Mouse (Mus musculus) layer of hippocampus, adult 9-11 months (tissue): ENCODE results near the gene Atad2b.
"Not testable (repeated sequence)": the region's sequence is repeated elsewhere in the genome, so short reads cannot be mapped to it uniquely, and the experiment has no call there.

Experiments used
- DNase-seq: peaks from one replicate; pipeline ENCODE4 v3.0.0; 2022

Atad2b gene

DNA sequence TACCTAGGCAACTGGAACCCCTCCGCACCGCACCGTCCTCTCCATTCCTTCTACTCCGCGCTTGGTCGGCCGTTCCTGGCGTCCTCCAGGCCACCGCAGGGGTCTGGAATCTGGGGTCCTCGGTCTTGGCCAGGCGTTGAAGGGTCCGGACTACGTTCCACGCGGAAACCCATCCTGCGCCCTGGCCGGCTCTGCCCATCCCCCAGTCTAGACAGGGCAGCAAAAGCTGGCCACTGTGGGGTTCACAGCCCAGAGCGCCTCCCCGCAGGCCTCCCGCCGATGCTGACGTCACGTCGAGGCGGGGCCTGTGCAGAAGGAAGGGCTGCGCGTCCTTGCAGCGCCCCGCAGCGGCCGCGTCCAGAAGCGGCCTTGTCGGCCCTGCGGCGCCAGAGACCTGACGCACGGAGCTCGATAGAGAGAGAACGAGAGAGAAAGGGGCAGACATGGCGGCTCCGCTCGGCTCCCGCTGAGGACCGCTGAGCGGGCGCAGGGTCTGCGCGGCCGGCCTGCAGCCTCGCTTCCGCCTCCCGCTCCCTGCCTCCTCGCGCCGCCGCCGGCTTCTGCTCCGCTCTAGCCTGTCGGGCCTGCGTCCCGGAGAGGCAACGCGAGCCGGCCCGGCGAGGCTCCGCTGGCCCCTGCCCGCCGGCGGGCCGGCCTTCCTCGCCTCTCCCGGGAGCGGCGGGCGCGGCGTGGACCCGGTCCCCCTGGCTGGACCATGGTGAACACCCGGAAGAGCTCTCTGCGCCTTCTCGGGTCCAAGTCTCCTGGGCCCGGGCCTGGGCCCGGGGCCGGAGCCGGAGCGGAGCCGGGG is at the start of gene Atad2b:
Gene Atad2b, plus strand, starts transcription at position 360 of the 811 bp plus-strand sequence.
- peak; percentile 97 for DNase-seq

DNA sequence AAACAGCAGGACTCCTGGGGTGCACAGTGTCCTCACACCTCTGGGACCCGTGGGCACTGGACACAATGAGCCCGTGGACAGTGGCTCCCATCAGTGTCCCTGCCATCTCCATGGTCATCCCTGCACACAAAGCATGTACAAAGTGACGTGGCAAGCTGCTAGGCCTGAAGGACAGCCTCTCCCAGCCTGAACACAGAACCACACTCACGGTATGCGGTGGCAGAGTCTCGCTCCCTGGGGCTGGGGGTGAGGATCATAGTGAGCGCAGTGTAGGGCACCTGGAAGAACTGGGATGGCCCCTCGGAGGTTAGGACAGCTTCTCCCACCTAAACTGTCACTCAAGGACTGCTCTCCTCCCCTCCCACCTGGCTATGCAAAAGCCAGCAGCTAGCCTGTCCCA is 48.2 kb upstream of the Atad2b start:
- no peak for DNase-seq

DNA sequence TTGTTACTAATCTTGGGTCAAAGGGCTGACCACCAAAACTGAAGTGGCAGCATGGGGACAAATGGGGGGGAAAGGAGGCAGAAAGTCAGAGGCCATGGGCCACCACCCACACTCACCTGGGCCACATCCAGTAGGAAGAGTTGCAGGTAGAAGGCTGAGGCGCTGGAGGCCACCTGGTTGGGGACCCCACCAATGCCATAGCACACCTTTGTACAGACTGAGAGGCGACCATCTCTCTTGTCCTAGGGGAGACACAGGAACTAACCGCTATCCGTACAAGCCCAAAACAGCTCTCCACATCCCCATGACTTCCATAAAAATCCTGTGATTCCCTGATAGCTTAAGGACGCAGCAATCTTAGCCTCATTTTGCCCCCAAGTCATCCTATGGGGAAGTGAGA is 45.9 kb upstream of the Atad2b start:
- no peak for DNase-seq

DNA sequence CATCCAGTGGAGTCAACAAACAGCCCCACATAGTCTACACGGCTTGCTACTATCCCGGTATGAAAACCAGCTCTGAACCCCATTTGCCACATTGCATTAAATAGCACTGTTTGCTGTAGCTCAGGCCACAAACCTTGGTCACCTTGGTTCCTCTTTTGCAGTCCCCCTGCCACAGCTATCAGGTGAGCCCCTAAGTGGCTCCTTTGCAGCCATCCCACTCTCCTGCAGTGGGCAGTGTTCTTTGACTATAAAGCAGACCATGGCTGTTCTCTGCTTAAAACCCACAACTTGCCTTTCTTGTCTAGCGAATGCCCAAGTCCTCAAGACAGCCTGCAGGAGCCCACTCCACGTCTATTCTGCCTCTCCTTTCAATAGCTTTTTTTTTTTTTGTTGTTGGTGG is 44.9 kb upstream of the Atad2b start:
- DNase-seq: no peak

DNA sequence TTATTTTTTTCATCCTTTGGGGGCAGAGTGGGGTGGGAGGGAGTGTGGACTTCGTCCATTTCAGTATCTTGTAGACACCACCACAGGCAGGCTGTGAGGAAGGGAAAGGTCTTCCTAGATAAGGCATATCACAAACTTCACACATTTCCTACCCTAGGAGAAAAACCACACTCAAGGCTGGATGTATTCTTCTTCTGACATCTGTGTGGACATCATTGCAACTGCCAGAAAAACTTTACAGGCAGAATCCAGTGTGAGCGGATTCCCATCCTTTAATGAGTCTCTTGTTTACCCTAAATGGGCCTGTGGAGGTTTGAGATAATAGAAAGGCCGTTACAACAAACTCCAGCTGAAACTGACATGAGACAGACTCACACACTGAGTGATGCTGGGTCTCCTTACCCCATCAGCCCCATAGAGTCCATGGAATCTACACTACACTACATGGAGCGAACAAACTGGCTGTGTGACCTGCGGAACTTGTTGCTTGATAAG is 44.1 kb upstream of the Atad2b start:
- DNase-seq: no peak

DNA sequence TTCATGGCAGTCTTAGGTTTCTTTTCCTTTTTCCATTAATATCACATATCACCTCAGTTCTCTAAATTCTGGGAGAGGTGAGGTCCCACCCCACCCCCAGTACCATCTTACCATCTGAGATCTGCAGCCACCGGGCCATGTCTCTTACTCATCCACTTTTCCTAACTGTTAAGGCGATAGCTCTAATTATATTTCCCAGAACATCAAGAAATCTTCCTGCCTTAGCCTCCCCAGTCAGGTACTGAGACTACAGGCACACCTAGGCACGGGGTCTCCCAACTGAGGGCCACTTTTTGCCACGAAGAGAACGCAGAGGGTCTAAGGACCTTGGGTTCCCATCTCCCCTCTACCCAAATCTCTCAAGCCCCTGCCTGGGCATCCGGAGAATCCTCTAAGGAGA is 43.6 kb upstream of the Atad2b start:
- no peak for DNase-seq

DNA sequence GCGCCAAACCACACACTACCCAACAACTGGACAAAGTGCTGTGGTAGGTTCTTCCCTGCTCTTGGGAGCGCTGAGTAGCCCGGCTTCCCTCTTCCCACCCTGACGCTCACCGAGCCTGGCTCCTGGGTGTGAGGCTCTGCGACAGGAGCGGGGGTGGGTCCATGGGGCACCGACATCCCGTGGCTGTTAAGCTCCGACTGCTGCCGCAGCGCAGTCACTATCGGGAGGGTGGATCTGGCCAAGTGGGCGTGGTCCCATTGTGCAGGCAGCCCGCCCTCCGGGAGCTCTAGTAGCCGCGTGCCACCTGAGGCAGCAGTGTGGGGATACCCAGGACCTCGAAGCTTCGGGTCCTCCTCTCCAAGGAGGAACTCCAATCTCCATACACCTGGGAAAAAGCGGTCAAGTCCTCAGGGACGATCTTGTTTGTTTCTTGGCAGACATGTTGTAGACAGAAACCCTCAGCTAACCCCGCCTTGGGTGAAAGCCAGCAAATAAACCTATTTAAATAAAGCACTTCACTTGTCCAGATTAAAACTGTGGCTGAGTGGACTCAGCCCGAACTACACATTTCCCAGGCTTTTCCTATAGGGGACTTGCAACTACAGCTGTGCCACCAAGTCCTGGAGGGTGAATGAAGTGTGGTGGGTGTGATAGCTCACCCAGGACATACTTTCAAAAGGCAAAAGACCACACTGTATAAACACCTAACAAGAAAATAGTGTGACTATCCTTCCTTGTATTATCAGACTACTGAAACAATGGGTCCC is 42.8 kb upstream of the Atad2b start, which contains the start of gene Mfsd2b:
Gene Mfsd2b, minus strand, starts transcription at position 199 of the 767 bp plus-strand sequence.
- DNase-seq: peak; percentile 23

DNA sequence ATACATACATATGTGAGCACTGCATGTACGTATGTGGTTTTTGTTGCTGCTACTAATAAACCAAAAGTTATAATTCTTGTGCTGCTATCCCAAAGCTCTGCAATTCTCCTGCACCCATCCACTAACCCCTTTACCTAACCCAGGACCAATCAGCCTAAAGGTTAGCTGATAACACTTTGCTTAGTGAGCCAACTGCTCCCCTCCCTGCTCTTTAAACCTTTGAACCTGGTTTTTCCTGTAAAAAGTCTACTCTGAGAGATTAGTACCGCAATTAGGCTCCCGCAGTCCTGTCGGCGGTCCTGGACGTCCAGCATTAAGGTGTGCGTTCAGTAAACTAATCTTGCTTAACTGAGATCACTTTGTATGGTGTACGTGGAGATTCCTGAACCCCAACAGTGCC is 41.5 kb upstream of the Atad2b start:
- no peak for DNase-seq

DNA sequence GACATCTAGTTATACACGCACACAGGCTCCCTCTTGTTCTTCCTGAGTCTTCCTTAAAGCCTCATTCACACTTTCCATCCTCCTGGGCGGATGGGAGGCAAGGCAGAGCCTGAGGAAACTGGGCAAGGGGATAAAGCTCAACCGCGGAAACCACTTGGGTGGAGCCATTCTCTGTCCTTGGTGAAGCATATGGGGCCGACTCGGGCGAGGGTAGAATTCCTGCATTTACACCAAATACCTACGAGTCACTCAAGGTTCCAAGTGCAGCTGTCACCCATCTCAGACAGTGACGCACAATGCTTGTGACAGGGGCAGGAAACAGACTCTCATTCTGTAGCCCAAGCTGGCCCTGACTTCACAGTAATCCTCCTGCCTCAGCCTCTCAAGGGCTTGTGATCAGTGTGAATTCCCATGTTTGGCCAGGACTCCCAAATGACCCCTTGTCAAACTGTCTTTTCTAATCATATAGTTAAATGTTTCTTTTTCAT is 38.8 kb upstream of the Atad2b start:
- no peak for DNase-seq

DNA sequence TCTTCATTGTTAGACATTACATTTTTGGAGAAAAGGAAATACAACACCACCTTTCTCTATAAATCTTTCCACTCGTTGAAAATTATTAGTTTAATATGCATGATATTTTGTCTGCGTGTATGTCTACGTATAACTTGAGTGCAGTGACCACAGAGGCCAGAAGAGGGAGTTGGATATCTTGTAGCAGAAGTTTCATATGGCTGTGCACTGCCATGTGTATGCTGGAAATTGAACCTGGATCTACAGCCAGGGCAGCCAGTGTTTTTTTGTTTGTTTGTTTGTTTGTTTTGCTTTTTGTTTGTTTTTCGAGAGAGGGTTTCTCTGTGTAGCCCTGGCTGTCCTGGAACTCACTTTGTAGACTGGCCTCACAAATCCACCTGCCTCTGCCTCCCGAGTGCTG is 38.1 kb upstream of the Atad2b start:
- DNase-seq: no peak

DNA sequence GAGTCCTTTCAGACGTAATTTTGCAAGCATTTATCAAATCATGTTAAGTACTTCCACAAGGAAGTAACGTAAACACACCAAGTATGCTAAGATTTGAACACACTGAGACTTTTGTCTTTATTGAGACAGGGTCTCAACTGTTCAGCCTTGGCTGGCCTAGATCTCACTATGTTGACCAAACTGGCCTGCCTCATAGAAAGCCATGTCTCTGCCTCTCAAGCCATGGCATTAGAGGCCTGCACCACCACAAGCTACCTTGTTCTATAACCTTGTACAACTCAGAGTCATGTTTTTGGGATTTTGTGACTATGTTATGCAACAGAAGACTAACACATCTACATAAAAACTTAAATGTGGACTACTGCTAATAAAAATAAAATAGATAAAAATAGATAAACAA is 35.1 kb upstream of the Atad2b start:
- DNase-seq: no peak

DNA sequence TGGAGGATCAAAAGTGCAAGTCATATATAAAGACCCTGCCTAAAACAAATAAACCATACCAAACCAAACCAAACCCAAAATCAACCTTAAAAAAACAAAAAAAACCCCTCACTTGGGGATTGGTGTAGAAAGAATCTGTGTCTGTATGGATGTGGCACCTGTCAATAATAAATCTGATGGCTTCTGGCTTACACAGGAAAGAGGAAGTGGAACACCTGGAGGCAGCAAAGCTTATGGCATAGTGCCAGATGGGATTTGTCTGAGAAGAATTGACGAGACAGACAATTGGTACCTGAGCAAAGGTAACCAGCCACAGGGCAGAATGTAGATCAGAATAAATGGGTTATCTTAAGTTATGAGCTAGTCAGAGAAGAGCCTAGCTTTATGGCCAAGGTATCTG is 32.1 kb upstream of the Atad2b start:
- no peak for DNase-seq

DNA sequence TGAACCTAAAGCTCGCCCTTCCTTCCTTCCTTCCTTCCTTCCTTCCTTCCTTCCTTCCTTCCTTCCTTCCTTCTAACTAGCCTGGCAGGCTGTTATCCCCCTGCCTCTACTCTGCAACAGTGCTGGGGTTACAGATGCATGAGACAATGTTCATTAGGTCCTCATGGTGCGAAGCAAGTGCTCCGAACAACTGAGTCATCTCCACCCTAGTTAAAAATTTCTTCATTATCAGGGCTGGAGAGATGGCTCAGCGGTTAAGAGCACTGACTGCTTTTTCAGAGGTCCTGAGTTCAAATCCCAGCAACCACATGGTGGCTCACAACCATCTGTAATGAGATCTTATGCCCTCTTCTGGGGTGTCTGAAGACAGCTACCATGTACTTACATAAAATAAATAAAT is 30.6 kb upstream of the Atad2b start:
- DNase-seq: not testable (repeated sequence)

DNA sequence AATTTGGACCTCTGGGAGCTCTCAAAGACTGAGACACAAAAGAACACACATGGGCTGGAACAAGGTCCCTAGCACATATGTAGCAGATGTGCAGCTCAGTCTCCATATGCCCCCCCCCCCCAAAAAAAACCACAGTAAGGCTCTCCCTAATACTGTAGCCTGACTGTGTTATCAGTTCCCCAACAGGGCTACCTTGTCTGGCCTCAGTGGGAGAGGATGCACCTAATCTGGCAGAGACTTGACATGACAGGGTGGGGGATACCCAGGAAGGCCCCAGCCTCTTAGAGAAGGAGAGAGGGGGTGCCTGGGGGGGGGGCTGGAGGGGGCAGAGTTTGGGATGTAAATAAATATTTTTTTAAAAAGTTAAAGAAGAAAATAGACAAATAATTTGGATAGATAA is 28.4 kb upstream of the Atad2b start:
- no peak for DNase-seq

DNA sequence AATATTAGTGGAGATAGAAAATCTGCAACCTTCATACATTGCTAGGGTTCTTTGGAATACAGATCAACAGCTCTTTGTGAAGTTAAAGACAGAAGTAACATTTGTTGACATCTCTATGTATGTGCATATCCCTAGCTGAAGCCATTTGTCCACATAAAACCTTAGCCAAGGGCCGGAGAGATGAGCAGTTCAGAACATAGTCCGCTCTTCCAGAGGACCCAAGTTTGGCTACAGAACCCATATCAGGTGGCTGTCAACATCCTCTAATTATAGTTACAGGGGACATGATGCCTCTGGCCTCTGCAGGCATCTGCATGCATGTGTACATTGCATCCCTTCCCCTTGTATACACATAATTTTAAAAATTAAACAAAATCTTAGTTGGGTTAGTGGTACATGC is 27.9 kb upstream of the Atad2b start:
- no peak for DNase-seq

DNA sequence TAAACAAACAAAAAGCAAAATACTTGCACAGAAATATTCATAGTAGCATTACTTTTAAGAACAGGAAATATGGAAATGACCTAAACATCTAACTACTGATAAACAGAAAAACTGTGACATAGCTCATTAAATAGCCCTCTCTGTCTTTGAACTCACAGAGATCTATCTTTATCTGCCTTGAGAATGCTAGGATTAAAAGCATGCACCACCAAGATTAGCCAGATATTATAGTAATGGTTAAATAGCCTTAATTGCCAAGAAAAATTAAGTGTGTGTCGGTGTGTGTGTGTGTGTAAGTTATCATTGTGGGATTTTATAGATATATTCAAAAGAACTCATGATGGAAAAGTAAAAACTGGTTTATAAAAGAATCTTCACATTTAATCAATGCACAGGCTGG is 27.3 kb upstream of the Atad2b start:
- no peak for DNase-seq

DNA sequence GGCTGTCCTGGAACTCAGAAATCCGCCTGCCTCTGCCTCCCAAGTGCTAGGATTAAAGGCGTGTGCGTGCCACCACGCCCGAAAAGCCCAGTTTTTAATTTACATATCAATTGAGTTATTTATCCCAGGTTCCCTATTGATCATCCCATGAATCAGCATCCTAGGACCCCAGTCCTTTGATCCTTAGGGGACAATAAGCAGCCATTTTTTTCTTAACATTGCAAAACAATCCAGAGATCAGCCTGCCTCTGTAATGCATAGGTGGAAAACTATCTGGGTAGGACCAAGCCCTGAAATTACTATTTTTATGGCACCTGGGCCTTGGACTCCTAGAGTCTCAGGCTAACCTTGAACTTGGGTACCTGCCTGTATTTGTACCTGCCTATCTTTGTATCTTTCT is 19.1 kb upstream of the Atad2b start:
- DNase-seq: no peak

DNA sequence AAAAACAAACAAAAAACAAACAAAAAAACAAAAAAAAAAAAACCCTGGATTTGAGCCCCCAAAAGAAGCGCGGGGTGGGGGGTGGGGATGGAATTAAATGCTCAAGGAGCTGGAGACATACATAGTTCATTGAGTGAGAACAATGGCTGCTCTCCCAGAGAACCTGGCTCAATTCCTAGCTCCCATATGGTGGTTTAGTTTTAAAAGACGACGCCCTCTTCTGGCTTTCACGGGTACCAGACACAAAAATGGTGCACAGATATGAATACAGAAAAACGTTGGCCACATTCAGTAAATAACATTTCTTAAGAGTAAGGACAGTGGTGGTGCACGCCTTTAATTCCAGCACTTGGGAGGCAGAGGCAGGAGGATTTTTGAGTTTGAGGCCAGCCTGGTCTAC is 11.2 kb upstream of the Atad2b start:
- no peak for DNase-seq

DNA sequence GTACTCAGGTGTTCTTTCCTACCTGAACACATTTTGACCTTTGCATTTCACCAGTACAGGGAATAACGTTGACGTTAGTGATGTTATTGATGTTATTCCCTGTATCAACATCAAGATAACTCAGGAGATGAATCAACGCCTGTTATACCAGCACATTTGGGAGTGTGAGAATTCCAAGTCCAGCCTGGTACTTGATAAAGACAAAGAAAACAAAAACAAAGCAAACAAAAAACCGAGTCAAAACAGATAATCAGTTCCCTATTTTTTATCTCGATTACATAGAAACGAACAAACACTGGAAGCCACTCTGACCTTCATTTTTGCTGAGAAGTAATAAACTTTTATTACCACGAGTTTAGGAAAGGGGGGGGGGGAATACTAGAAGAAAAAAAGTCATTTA is 10.7 kb upstream of the Atad2b start:
- no peak for DNase-seq

DNA sequence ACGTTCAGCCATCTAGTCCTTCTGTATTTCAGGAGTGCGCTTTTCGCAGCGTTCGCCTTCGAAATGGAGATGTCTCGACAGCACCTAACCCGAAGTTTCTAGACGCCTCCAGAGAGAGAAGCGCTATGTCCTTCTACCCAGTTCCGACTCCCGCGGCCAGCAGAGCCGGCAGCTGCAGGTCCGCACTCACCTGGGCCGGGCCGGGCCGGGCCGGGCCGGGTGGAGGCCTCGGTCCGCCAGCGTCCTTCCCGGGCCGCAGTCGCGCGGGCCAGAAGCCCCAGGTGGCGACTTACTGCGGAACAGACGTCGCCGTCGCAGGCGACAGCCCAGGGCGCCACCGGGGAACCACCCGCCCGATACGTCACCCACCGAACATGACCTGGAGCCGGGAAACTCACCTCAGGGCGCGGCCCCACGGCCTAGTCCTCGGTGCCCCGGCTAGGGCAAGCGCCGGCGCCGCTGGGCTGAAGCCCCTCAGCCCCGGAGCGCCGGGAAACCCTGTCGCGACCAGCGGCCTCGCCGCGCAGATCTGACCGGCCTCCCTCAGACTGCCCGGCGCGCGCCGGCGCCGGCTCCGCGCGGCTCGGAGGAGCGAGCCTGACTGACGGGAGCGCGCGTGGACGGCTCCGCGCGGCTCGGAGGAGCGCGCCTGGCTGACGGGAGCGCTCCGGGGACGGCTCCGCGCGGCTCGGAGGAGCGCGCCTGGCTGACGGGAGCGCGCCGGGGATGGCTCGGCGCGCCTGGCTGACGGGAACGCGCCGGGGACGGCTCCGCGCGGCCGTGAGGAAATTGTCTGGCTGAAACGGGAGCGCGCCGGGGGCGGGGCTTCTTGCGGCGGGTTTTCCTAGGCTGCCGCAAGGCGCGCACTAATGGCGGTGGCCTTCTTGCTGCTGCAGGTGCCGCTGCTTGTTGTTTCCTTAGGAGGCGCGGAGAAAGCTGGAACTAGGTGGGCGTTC is 9.9 kb upstream of the Atad2b start, which contains the start of gene Ubxn2a:
Gene Ubxn2a, minus strand, starts transcription at position 755 of the 956 bp plus-strand sequence.
- DNase-seq: peak; percentile 92

DNA sequence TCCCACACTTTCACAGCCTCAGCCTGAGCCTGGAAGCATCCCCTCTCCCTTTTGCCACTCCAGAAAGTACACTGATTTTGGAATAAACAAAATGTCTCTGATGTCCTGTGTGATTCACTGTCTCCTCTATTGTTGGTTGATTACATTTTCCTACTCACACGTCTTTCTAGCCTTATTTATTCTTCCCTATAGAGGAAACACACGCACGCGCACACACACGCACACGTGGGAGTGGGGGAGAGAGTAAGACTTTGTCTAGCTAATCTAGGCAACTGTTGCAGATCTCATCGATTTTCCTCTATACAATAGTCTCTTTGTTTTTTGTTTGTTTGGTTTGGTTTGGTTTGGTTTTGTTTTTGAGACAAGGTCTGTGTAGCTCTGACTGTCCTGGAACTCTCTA is 8.8 kb upstream of the Atad2b start:
- DNase-seq: no peak

DNA sequence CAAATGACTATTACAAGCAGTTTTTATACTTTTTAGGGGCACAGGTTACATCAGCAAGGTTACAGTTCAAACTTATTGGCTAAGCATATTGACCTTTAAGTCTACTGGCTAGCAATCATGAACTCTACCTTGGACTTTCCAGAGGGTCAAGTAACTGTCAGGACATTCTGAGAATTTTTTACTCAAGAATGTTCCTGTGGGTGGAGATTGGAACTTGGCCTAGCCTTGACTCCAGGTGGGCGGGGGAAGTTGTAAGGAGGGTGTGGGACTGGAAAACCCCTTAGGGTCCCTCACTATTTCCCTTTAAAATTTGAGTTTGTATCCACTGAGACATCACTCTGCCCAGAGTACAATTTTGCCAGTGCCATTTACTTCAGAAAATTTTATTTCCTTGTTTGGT is 6.7 kb upstream of the Atad2b start:
- DNase-seq: not testable (repeated sequence)

DNA sequence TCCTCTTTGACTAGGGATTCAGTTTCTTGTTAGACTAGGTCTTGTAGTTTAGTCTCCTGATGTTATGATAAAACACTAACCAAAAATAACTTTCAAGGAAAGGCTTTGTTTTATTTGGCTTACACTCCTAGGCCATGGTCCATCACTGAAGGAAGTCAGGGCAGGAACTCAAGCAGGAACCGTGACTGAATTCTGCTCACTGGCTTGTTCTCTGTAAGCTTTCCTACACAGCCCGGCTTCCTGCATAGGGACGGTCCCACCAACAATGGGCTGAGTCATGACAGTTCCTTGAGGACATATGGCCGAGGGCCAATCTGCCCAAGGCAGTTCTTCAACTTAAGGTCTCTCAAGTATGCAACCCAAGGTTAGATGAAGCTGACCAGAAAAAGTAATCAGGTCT is 5.4 kb upstream of the Atad2b start:
- no peak for DNase-seq
